In genomic region chr2:34065592-34065991, GRCm38 (mm10) we compare ENCODE assay signal across 19 mouse cellular contexts.
DNase-seq lines count a peak whose midpoint lies in the region; ATAC-seq lines count a peak whose summit lies in the region.
"Had no signal": no experiment of that assay in that cellular context is flagged by ENCODE, and none has a peak within 500 bp of the region (broad histone marks: within the 10 kb centered on the region; RNA-seq: fewer than 3 reads in every experiment).

No protein-coding gene starts in this region.

- whole genome bisulfite sequencing in hindbrain, embryonic 15.5 days: 76% methylated on average over 13 of the region's 13 CpGs
- 94% methylated on average over 13 of the region's 13 CpGs for WGBS in hindbrain, embryonic 11.5 days
- 26% methylated on average over 13 of the region's 13 CpGs for WGBS in forebrain, embryonic 15.5 days
- 64% methylated on average over 13 of the region's 13 CpGs for WGBS in midbrain, embryonic 16.5 days

- no peak for DNase-seq in hindbrain, embryonic 11.5 days (ENCODE audit: low spot score)
- DNase-seq in left cerebral cortex, adult 11 months (ENCODE audit: low spot score): peak; percentile 13
- no peak for DNase-seq in left cerebral cortex, postnatal 4 days
- no peak for DNase-seq in adrenal gland, adult 8-10 months
- no peak for DNase-seq in heart, postnatal 14 days
- DNase-seq: cerebellum, adult 18-20 months; cerebellum, postnatal 14 days; gastrocnemius, adult 2 months; kidney, adult 9 months; lung, adult 18-20 months had no signal

- intact Hi-C loops in left cerebral cortex, postnatal 4 days (cut with DNase I): no loop called here
- intact Hi-C loops in heart, postnatal 14 days (cut with DNase I): no loop called here

- ATAC-seq in hindbrain, embryonic 15.5 days (ENCODE audit: low FRiP score, low read depth): peak; percentile 40; the same call in 1 of the 2 replicates
- ATAC-seq in hindbrain, embryonic 11.5 days (ENCODE audit: low FRiP score): no peak
- peak; percentile 48 for ATAC-seq in forebrain, embryonic 15.5 days (replicated peaks)
- peak; percentile 20; the same call in 1 of the 2 replicates for ATAC-seq in midbrain, embryonic 16.5 days
- ATAC-seq: intestine, embryonic 16.5 days; liver, embryonic 12.5 days had no signal

- no peaks in the 10 kb centered on the region for H3K36me3 ChIP-seq in hindbrain, embryonic 15.5 days
- H3K36me3 ChIP-seq in hindbrain, embryonic 11.5 days (ENCODE audit: control insufficient read depth, insufficient read depth, low read length): no peaks in the 10 kb centered on the region
- no peaks in the 10 kb centered on the region for H3K36me3 ChIP-seq in forebrain, embryonic 15.5 days
- no peaks in the 10 kb centered on the region for H3K36me3 ChIP-seq in midbrain, embryonic 16.5 days (ENCODE audit: control insufficient read depth, insufficient read depth, low read length)
- H3K36me3 ChIP-seq: embryonic facial prominence, embryonic 12.5 days; limb, embryonic 13.5 days; liver, embryonic 12.5 days; midbrain, embryonic 12.5 days; neural tube, embryonic 15.5 days had no signal

- no peaks in the 10 kb centered on the region for H3K9me3 ChIP-seq in hindbrain, embryonic 15.5 days
- H3K9me3 ChIP-seq in hindbrain, embryonic 11.5 days (ENCODE audit: control insufficient read depth, low read length): no peaks in the 10 kb centered on the region
- no peaks in the 10 kb centered on the region for H3K9me3 ChIP-seq in forebrain, embryonic 15.5 days
- H3K9me3 ChIP-seq in midbrain, embryonic 16.5 days (replicated peaks; ENCODE audit: control insufficient read depth, low read length, poor library complexity, severe bottlenecking): no peaks in the 10 kb centered on the region
- H3K9me3 ChIP-seq: embryonic facial prominence, embryonic 12.5 days; liver, embryonic 12.5 days; midbrain, embryonic 12.5 days; neural tube, embryonic 15.5 days had no signal

- H3K4me1 ChIP-seq in hindbrain, embryonic 15.5 days (replicated peaks): no peaks in the 10 kb centered on the region; the same call in 1 of the 2 replicates
- no peaks in the 10 kb centered on the region for H3K4me1 ChIP-seq in hindbrain, embryonic 11.5 days (replicated peaks; ENCODE audit: control insufficient read depth, insufficient read depth, low read length)
- H3K4me1 ChIP-seq in forebrain, embryonic 15.5 days: 0 out of 2 replicates have a peak, but pooled peaks cover 4% of the 10 kb centered on the region
- no peaks in the 10 kb centered on the region for H3K4me1 ChIP-seq in midbrain, embryonic 16.5 days (ENCODE audit: control insufficient read depth, insufficient read depth, low read length)
- H3K4me1 ChIP-seq: embryonic facial prominence, embryonic 12.5 days; limb, embryonic 13.5 days; liver, embryonic 12.5 days; midbrain, embryonic 12.5 days had no signal

- no peak overlapping the region; the same call in 1 of the 2 replicates for H3K27ac ChIP-seq in hindbrain, embryonic 15.5 days (replicated peaks)
- H3K27ac ChIP-seq in hindbrain, embryonic 11.5 days (ENCODE audit: low read depth, low read length): no peak overlapping the region
- H3K27ac ChIP-seq in forebrain, embryonic 15.5 days (replicated peaks): peak overlapping the region; percentile 66; the same call in 1 of the 2 replicates
- H3K27ac ChIP-seq in midbrain, embryonic 16.5 days (ENCODE audit: low read length): no peak overlapping the region
- H3K27ac ChIP-seq: embryonic facial prominence, embryonic 12.5 days; gastrocnemius, adult 2 months; limb, embryonic 13.5 days; liver, embryonic 12.5 days; midbrain, embryonic 12.5 days; neural tube, embryonic 15.5 days had no signal

- H3K4me2 ChIP-seq in hindbrain, embryonic 15.5 days: no peak overlapping the region
- no peak overlapping the region for H3K4me2 ChIP-seq in hindbrain, embryonic 11.5 days (replicated peaks; ENCODE audit: low read depth, low read length)
- no peak overlapping the region for H3K4me2 ChIP-seq in forebrain, embryonic 15.5 days (replicated peaks)
- no peak overlapping the region for H3K4me2 ChIP-seq in midbrain, embryonic 16.5 days (ENCODE audit: low read length)
- H3K4me2 ChIP-seq: embryonic facial prominence, embryonic 12.5 days; limb, embryonic 13.5 days; liver, embryonic 12.5 days; midbrain, embryonic 12.5 days; neural tube, embryonic 15.5 days had no signal

- no peak overlapping the region for H3K9ac ChIP-seq in hindbrain, embryonic 15.5 days
- H3K9ac ChIP-seq in hindbrain, embryonic 11.5 days (ENCODE audit: low read depth, low read length): no peak overlapping the region
- no peak overlapping the region for H3K9ac ChIP-seq in forebrain, embryonic 15.5 days (replicated peaks)
- H3K9ac ChIP-seq in midbrain, embryonic 16.5 days (ENCODE audit: low read depth, low read length): no peak overlapping the region
- H3K9ac ChIP-seq: embryonic facial prominence, embryonic 12.5 days; limb, embryonic 13.5 days; liver, embryonic 12.5 days; midbrain, embryonic 12.5 days; neural tube, embryonic 15.5 days had no signal

- no peak overlapping the region for H3K4me3 ChIP-seq in hindbrain, embryonic 15.5 days
- no peak overlapping the region for H3K4me3 ChIP-seq in hindbrain, embryonic 11.5 days (ENCODE audit: low read depth, low read length)
- no peak overlapping the region for H3K4me3 ChIP-seq in forebrain, embryonic 15.5 days
- no peak overlapping the region for H3K4me3 ChIP-seq in midbrain, embryonic 16.5 days (ENCODE audit: low read depth, low read length)
- H3K4me3 ChIP-seq: embryonic facial prominence, embryonic 12.5 days; gastrocnemius, adult 2 months; limb, embryonic 13.5 days; liver, embryonic 12.5 days; midbrain, embryonic 12.5 days; neural tube, embryonic 15.5 days had no signal

- H3K27me3 ChIP-seq in hindbrain, embryonic 15.5 days: no peaks in the 10 kb centered on the region
- no peaks in the 10 kb centered on the region for H3K27me3 ChIP-seq in hindbrain, embryonic 11.5 days (ENCODE audit: control insufficient read depth, insufficient read depth, low read length)
- no peaks in the 10 kb centered on the region for H3K27me3 ChIP-seq in forebrain, embryonic 15.5 days
- H3K27me3 ChIP-seq in midbrain, embryonic 16.5 days (ENCODE audit: control insufficient read depth, insufficient read depth, low read depth, low read length): no peaks in the 10 kb centered on the region
- H3K27me3 ChIP-seq: embryonic facial prominence, embryonic 12.5 days; limb, embryonic 13.5 days; liver, embryonic 12.5 days; midbrain, embryonic 12.5 days; neural tube, embryonic 15.5 days had no signal
